Mouse (Mus musculus) embryonic stem cell, embryonic (primary cell): Measurements from ENCODE around the gene Zic1.

ENCODE experiments used
- CTCF ChIA-PET, 4 experiments: fragments of 300-600 bp in 2 of 4; fragments of 350-600 bp in 2 of 4; sonication (Branson Sonifier 250); formaldehyde crosslinking; loops; one replicate each; lab custom pipeline; 2022; ENCODE audit warnings: inconsistent platforms in 2 of 4; lab: Charles Lee
- POLR2A ChIA-PET, 4 experiments: fragments of 300-600 bp in 2 of 4; fragments of 350-600 bp in 2 of 4; sonication (Branson Sonifier 250); formaldehyde crosslinking; loops; one replicate each; lab custom pipeline; 2022; ENCODE audit warnings: antibody characterized with exemption in 4 of 4, inconsistent platforms in 1 of 4; lab: Charles Lee

Zic1 gene

GRCm38 (mm10) chr9:91374665-91375064 lies 9.1 kb upstream of the Zic1 start:
- CTCF ChIA-PET, result interaction anchor here in 1 of 4 experiments (0.6 kb wide), 1 partner anchor 1283 kb away, joined by 3 read pairs; no protein-coding TSS in a partner anchor
- POLR2A ChIA-PET, result interaction anchor here in 1 of 4 experiments (1.3 kb wide), 1 partner anchor 11 kb away, joined by 4 read pairs; no protein-coding TSS in a partner anchor

DNA sequence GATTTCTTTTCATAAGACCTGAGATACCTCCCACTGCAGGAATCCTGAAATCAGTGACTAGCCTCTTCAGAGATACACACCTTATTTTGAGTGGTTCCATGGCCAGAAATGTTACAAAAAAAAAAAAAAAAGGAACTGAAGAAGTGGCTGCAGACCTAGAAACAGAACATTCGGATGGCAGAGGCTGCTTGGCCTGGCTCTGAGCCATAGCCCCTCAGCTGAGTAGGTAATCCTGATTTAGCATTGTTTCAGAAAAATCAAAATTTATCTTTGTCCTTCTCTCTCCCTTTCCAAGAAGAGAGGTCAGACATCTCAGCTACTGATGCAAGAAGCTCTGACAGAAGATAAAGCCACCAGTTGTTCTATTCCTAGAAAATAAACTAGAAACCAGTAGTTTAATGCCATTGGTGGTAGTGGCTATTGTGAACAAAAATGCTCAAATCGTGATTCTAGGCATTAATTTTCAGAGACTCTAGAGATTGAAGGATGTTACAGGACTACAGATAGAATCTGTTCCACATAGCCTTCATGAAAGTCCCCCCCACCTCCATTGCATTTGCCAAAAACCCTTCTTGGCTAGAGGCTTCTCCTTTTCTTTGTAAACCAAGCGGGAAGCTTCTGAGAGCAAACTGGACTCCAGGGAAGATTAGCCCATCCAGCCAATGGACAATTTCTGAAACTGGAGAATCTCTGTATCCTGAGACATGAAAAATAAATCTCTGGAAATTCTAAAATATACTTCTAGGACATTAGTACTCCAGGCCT lies 8.4 kb upstream of the Zic1 start:
- CTCF ChIA-PET, result no interaction called here
- POLR2A ChIA-PET, result interaction anchor here in 1 of 4 experiments (0.7 kb wide), 1 partner anchor 568 kb away, joined by 3 read pairs; no protein-coding TSS in a partner anchor

DNA sequence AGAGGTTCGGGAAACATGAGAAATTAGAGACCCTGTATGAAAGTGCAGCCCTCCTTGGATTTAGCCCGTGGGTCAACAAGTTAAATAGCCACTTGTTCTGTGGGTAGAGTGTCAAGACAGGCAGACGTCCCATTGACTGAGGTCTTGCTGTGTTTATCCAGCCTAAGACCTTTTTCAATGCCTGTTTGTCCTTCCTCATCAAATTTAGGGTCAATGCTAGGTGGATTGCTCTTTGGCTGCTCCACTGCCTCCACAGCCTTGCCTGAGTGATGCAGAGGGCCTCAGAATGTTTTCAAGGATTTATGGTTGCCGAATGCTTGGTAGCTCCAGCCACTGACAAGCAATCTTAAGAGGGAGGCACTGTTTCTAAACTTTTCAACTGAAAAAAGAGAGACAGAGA lies 6.0 kb upstream of the Zic1 start:
- ChIA-PET POLR2A (interaction anchor here in 1 of 4 experiments (0.6 kb wide), 1 partner anchor 17 kb away, joined by 3 read pairs; no protein-coding TSS in a partner anchor), CTCF (no interaction called here)

- CTCF ChIA-PET, result no interaction called here
- POLR2A ChIA-PET, result no interaction called here
These were observed 5.4 kb upstream of the Zic1 start for GRCm38 (mm10) chr9:91371011-91371410.

DNA sequence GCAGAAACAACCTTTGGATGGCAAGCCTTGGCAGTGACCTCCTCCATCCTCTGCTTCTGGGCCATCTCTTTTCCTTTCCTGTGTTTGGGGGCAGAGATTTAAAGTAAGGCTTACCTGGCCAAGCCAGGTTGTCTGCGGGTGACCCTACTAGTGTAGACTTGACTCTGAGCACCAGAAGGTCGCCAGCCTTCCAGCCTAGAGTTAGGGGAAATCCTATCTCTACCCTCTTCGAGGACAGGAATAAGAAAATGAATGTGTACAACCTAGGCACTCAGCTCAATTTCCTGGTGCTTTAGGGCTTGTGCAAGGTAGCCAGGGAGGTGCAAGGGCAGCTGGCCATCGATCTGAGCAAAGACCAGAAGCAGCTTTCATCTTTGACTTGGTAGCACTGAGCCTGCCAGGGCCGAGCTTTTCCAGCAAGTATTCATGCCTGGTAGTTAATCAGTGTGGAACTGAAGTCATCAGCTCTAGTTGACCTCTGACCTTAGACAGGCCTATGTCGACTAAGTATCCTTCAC lies 4.6 kb upstream of the Zic1 start:
- CTCF ChIA-PET, result no interaction called here
- POLR2A ChIA-PET, result no interaction called here

DNA sequence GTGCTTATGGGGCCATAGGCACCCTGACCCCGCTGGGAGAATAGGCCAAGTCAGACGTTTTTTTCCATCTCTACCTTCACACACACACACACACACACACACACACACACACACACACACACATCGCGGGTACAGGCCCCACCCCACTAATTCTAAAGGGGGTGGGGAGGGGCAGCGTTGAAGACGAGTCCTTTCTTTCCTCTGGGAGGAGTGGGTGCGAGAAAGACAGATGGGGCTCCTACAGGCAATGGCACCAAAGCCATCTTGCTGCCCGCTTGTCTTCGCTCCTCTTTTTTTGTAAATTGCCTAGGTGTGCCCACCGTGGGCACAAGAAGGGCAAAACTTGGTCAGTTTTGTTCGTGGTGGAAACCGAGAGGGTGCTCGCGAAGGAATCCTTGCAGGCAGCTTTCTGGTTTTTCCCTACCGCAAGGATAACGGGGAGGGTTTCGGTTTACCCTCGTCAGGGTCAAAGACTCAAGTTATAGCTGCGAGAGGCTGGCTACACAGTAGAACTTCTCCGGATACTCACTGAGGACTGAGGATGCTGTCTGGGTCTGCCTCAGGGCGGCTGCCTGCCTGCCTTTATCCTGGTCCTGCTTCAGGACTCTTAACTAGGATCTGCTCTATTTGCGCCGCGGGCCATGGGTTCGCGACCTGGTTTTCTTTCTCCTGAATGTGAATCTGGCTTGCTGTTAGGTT lies 3.8 kb upstream of the Zic1 start:
- CTCF ChIA-PET, result no interaction called here
- POLR2A ChIA-PET, result no interaction called here

DNA sequence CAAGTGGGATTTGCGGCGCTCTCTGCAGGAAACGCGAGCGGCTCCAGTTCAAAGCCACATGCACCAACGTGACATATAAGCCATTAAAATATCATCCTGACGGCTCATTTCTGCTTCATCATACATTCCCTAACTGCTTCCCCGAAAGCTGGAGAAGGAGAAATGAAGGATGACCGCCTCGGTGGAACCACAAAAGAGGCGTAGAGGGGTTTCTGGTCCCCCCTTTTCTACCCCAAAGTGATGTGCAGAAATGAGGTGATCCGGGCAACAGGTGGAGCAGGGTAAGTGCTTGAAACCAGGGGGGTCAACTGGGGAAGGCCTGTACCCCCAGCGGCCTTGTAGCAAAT lies 3.3 kb upstream of the Zic1 start:
- POLR2A ChIA-PET, result no interaction called here
- CTCF ChIA-PET, result no interaction called here

DNA sequence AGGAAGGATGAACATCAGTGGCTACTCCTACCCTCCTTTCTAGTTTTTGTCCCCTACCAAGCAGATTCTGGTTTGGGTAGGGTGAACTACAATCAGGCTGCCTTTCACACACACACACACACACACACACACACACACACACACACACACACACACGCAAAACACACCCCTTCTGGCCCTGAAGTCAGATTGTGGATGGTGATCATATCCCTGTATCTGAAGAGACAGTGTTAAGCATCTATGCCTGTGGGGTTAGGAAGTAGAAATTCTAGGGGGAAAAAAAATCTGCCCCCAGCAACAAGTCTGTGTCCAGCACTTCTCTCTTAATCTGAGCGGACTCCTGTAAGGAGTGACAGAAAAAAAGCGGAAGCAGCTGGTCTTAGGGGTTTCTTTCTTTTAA lies 2.5 kb upstream of the Zic1 start:
- CTCF ChIA-PET, result no interaction called here

DNA sequence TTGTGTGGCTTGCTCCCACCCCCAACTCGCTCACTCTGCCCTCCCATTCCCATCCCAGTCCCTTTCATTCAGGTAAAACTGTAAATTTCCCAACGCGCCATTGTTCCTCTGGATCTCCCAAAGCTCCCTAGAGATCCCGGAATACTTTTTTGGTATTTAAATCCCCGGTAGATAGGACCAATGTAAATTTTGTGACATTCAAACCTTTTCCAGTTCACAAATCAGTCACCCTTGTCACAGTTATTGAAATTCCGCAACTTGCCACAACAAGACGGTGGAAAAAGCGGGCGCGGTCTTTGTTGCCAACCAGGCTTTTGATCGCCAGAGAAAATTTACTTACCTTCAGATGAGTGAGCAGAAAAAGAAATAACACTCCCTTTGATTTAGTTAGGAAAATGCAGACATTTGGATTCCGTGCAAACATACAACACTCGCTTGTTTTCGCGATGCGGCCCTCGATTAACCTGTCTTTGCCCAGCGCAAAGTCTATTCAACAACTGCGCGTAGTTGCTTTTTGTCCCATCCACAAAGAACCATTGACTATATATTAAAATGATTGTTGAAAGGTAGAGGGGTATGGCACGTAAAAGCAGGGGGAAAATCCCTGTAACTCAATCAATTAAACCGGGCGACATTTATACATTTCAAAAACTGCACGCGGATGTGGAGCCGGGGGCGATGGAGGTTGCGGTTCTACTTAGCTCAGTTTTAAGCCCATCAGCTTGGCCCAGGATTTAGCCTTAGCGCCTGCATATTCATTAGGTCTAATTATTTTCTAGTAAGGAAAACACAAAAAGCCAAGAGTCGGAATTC lies 1.6 kb upstream of the Zic1 start:
- POLR2A ChIA-PET, result interaction anchor here in 1 of 4 experiments (0.8 kb wide), 1 partner anchor 22 kb away, joined by 3 read pairs; no protein-coding TSS in a partner anchor
- CTCF ChIA-PET, result no interaction called here

More for the DNA sequence above, 2.5 kb upstream of the Zic1 start:
- POLR2A ChIA-PET, result no interaction called here

DNA sequence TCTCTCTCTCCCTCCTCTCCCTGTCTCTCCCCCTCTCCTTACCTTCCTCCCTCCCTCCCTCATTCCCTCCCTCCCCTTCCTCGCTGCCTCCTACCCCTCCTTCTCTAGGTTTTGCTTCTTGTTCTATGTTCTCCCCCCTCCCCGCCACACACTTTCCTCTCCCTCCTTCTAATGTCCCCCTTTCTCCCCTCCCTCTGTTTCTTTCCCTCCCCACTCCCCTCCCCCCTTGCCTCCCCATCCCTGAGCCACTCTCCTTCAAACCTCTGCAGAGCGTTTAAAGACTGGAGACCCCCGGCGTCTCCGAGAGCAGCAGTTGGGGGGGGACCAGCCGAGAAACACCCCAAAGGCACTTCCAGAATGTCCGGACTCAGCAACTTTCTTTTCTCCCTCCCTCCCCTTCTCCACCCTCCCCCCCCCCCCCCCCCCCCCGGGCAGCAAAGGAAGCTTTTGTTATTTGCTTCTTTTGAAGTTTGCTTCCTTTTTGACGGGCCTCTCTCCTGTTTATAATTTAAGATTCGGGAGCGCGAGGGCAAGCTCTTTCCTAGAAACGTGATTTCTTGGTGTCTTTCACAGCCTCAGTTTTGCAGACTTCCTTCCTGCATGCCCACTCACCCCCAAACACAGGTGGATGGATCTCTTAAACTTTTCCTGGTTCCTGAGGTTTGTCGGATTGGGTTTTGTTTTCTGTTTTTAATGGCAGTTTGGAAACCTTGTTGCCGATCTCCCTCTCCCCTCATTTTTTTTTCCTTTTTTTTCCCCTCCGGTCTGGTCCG lies 802 bp upstream of the Zic1 start:
- POLR2A ChIA-PET, result interaction anchor here in 1 of 4 experiments (0.8 kb wide), 1 partner anchor 22 kb away, joined by 3 read pairs; no protein-coding TSS in a partner anchor
- CTCF ChIA-PET, result no interaction called here

GRCm38 (mm10) chr9:91364971-91365501 lies 574 bp downstream of the Zic1 start:
- ChIA-PET CTCF (no interaction called here), POLR2A (interaction anchor here in 1 of 4 experiments (1.6 kb wide), 1 partner anchor 12 kb away, joined by 3 read pairs; no protein-coding TSS in a partner anchor)

DNA sequence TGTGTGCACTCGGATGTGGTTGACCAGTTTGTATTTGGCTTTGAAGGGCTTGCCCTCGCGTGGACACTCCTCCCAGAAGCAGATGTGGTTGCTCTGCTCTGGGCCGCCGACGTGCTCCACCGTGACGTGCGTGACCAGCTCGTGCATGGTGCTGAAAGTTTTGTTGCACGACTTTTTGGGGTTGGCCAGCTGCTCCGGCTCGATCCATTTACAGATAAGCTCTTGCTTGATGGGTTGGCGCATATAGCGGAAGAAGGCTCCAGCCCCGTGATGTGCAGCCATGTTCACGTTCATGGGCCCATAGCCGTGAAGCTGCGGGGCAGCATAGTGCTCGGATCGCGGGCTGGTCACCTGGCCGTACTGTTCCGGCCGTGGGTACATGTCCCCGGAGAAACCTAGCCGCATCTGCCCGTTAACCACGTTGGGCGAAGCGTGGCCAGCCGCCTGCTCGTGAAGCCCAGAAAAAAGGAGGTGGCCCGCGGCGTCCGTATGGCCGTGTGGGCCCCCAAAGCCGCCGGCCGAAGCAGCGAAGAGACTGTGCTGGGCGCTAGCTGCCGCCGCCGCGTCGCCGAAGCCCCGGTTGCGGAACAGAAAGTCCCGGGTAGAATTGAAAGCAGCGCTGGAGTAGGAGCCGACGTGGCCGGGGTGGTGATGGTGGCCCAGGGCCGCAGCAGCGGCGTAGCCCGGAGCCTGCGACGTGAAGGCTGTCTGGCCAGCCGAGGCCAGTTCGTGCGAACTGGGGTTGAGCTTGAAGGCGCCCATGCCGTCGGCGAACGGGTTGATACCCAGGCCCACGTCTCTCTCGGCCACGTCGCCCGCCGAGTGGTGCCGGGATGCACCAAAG lies 1.3 kb downstream of the Zic1 start:
- CTCF ChIA-PET, result no interaction called here
- POLR2A ChIA-PET, result interaction anchor here in 1 of 4 experiments (1.6 to 4.0 kb wide), 2 partner anchors 13 to 15 kb away, joined by 3 to 15 read pairs; no protein-coding TSS in a partner anchor

DNA sequence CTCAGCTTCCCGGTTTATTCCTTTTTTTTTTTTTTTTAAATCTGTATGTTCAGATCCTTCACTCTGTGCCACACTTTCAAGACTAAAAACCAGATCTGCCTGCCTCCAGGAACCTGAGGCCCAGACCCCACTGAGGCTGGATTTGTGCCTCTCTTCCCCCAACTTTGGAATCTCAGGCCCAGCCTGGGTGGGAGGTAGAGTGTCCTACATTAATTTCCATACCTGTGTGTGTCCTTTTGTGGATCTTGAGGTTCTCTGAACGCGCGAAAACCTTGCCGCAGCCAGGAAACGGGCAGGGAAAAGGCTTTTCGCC lies 1.8 kb downstream of the Zic1 start:
- CTCF ChIA-PET, result no interaction called here

DNA sequence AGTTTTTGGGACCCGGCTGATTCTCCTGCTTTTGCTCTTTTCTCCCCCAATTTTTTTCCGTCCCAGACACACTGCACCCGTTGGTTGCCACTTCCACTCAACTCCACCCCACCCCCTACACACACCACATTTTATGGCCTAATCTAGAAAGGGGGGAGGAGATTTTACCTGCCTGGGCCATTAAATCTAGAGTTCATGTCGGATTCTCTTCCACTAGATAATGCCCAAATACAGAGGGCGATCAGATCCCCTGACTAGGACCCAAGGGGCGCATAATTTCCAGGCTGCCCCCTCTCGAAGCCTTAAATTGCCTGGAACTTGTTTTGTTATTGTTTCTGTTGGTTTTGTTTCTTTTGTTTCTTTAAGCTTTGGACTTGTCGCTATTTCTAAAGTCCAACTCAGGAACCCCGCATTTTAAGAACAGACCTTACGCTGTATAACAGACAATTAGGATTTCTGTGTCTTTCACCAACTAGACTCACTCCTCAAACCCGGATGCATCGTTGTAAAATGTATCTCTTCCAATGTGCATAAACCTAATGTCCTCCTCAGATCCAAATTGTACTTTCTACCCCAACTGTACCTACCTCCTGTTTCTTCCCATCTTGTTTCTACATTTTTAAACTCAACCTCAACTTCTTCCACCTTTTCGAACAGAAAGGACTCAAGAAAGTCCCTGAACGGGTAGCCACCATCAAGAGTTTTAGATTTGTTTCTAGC lies 2.4 kb downstream of the Zic1 start:
- CTCF ChIA-PET, result no interaction called here
- POLR2A ChIA-PET, result interaction anchor here in 1 of 4 experiments (0.6 to 4.0 kb wide), 4 partner anchors 12 to 525 kb away, joined by 3 to 15 read pairs (median 4); no protein-coding TSS in a partner anchor

More for the DNA sequence above, 1.8 kb downstream of the Zic1 start:
- POLR2A ChIA-PET, result interaction anchor here in 1 of 4 experiments (0.6 to 4.0 kb wide), 4 partner anchors 11 to 525 kb away, joined by 3 to 15 read pairs (median 4); no protein-coding TSS in a partner anchor

DNA sequence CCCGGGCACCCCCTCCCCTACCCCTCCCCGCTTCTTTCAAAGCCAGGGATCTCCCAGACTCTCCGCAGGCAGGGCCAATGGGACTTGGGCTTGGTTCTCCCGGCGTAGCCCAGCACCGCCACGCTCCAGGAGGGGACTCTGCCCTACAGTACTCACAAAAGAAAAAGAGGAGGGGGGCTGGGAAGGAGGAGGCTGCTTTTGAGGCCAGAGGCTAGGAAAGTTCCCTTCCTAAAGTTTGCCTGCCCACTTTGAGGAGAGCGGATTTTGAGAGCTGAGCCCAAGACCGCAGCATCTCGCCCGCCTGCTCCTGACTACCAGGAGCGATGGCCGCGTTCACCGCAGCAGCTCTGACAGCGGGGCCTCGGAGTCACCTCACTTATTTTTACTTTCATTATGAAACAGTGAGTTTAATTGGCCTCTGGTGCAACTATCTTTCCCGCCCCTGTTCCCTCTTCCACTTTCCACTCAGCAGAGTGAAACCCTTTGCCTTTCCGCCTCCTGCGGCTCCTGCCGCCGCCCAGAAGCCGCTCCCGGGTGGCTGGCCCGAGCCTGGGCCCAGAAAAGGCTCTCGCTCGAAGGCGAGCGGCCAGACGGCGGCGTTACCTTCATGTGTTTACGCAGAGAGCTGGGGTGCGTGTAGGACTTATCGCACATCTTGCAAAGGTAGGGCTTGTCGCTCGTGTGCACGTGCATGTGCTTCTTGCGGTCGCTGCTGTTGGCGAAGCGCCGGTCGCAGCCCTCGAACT lies 3.6 kb downstream of the Zic1 start, which contains the start of gene Zic4:
Gene Zic4, plus strand, starts transcription at position 558 of the 746 bp plus-strand sequence.
- CTCF ChIA-PET, result interaction anchor here in 2 of 4 experiments (0.7 to 1.3 kb wide), 2 partner anchors 19 to 1156 kb away, joined by 3 read pairs; no protein-coding TSS in a partner anchor
- POLR2A ChIA-PET, result interaction anchor here in 2 of 4 experiments (0.6 to 4.0 kb wide), 4 partner anchors 10 to 24 kb away, joined by 3 to 15 read pairs (median 4); no protein-coding TSS in a partner anchor
